21 mouse cellular contexts compared by ENCODE assay signal in the genomic region with DNA sequence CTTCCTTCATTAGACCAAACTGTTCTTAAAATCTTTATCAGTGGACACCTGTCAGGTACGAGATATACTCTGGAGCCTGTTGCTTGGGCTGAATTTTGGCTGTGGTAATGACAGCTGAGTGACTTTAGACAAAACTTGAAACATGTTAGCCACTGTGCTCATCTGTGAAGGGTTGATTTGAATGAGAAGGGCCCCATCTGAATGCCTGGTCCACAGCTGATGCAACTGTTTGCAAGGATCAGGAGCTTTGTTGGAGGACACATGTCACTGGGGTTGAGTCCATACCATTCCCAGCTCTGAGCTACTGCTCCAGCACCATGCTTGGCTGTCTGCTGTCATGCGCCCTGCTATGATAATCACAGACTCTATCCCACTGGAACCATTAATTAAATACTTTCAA. TPM values are rescaled to one million over a fixed set of nuclear protein-coding genes. Genes with fewer than 3 reads are reported as not detected.
DNase-seq lines count a peak whose midpoint lies in the region; TF ChIP-seq lines count a peak whose summit lies in the region.
"Had no signal": no experiment of that assay in that cellular context is flagged by ENCODE, and none has a peak within 500 bp of the region (broad histone marks: within the 10 kb centered on the region; RNA-seq: fewer than 3 reads in every experiment).

No protein-coding gene starts in this region.

- intact Hi-C loops in left cerebral cortex, postnatal 4 days (cut with DNase I): no loop called here

- DNase-seq in A20 (ENCODE audit: low read depth, low spot score) (peak; percentile 73), MN1 (ENCODE audit: low spot score) (peak; percentile 33)
- DNase-seq in brain, embryonic 14.5 days (ENCODE audit: low read depth): peak; percentile 3
- DNase-seq in neural tube, embryonic 10.5 days (ENCODE audit: extremely low spot score, low spot score): no peak
- DNase-seq in left cerebral cortex, postnatal 4 days: no peak
- no peak for DNase-seq in spleen, adult 18-20 months
- DNase-seq: adrenal gland, postnatal 10 days; adrenal gland, postnatal 36 days; cerebellum, adult 18-20 months; cerebellum, adult 9-10 months; cerebellum, postnatal 14 days; gastrocnemius, postnatal 10 days; gastrocnemius, postnatal 36 days; heart, adult 2 months; heart, postnatal 10 days; heart, postnatal 36 days; kidney, adult 18-20 months had no signal

- no peak for TF ChIP-seq POLR2A in brain, embryonic 14.5 days (IDR thresholded peaks at IDR 0.05; ENCODE audit: borderline replicate concordance, extremely low read depth, insufficient read depth, insufficient read length, poor library complexity, severe bottlenecking)

- no peak for TF ChIP-seq CTCF in brain, embryonic 14.5 days (IDR thresholded peaks at IDR 0.05; ENCODE audit: borderline replicate concordance, extremely low read depth, insufficient read depth, insufficient read length)

RNA-seq across cellular contexts. Expression of gene Angptl3, which starts 25.2 kb away (rescaled TPM):
- not detected in 2 replicates for polyA plus RNA-seq in brain, embryonic 14.5 days (2012; rRNA removed)
- not detected for total RNA-seq in left cerebral cortex, postnatal 4 days (2021)
- total RNA-seq: gastrocnemius, postnatal 10 days; gastrocnemius, postnatal 36 days; hindbrain, postnatal 0 days had no signal
- polyA plus RNA-seq: activated CD4-positive, CD25-positive, alpha-beta regulatory T cell, adult 4 months; G1E; inflammation-experienced regulatory T-cells, adult 6 months had no signal

Comparison
In these comparisons a context has a peak if more than half of its experiments do, and no peak if none do; other contexts are left out.
1. DNase-seq: peak in A20 (single experiment), MN1 (single experiment) and brain, embryonic 14.5 days (single experiment); none in neural tube, embryonic 10.5 days (single experiment), left cerebral cortex, postnatal 4 days (single experiment) and spleen, adult 18-20 months (0 of 2).